Mouse (Mus musculus): ENCODE measurements around the gene Slc16a14. TPM values are rescaled to one million over a fixed set of nuclear protein-coding genes. Genes with fewer than 3 reads are reported as not detected.

Slc16a14 gene
- total RNA-seq, 2 experiments from 2014 or later: 1.7 to 4.1 TPM

GRCm38 (mm10) chr1:84868841-84869240 lies 66.1 kb downstream of the Slc16a14 start:
- DNase-seq (ENCODE audit: low spot score in 2 of 2): no peak

GRCm38 (mm10) chr1:84868311-84868710 lies 66.6 kb downstream of the Slc16a14 start:
- DNase-seq (ENCODE audit: low spot score in 2 of 2): no peak

GRCm38 (mm10) chr1:84866706-84867230 lies 68.2 kb downstream of the Slc16a14 start:
- DNase-seq (ENCODE audit: low spot score in 2 of 2): no peak

- DNase-seq (ENCODE audit: low spot score in 2 of 2): no peak
Observed at GRCm38 (mm10) chr1:84866231-84866630, 68.7 kb downstream of the Slc16a14 start.

- no peak for DNase-seq (ENCODE audit: low spot score in 2 of 2)
Observed at GRCm38 (mm10) chr1:84864645-84865044, 70.3 kb downstream of the Slc16a14 start.

- DNase-seq (ENCODE audit: low spot score in 2 of 2): no peak
Observed at GRCm38 (mm10) chr1:84861255-84861630, 73.7 kb downstream of the Slc16a14 start.

- no peak for DNase-seq (ENCODE audit: low spot score in 2 of 2)
Observed at GRCm38 (mm10) chr1:84860360-84861254, 74.3 kb downstream of the Slc16a14 start.

GRCm38 (mm10) chr1:84859597-84859996 lies 75.3 kb downstream of the Slc16a14 start:
- no peak for DNase-seq (ENCODE audit: low spot score in 2 of 2)

Other genes starting within 250 kb of the Slc16a14 start
- gene Dner, start 238.9 kb downstream of the Slc16a14 start, total RNA-seq (2021): 1 to 10 TPM; 4.1 to 4.3 TPM
- gene Fbxo36, start 95.3 kb downstream of the Slc16a14 start, total RNA-seq (2021): 10 to 100 TPM; 11.2 to 19.9 TPM
- 100 to 1,000 TPM; 197 to 229 TPM for gene Trip12, start 94.6 kb downstream of the Slc16a14 start, total RNA-seq (2021)
- gene Gm10553, start 165.0 kb upstream of the Slc16a14 start, total RNA-seq (2021): not detected
- gene A530032D15Rik, start 174.7 kb upstream of the Slc16a14 start, total RNA-seq (2021): 1 to 10 TPM in 1 of 2 experiments, under 1 TPM in 1; 0.99 to 1.1 TPM

All from adrenal gland, adult 18-20 months (tissue).